Mouse (Mus musculus): ENCODE data around the gene Hpca.
A peak's percentile ranks its signal among the peaks of the same experiment; 100 is the strongest.

Gene Hpca

GRCm38 (mm10) chr4:129130149-129130548 lies 8.3 kb upstream of the Hpca start:
- TF ChIP-seq POU5F1 (IDR thresholded peaks at IDR 0.05; ENCODE audit: borderline replicate concordance, low read length), result no peak
- peak; percentile 93 for TF ChIP-seq CTCF (conservative IDR thresholded peaks at IDR 0.05; ENCODE audit: low read length)
- H3K4me1 ChIP-seq (replicated peaks; ENCODE audit: low read depth, low read length), result peaks cover 62% of the 10 kb centered on the region
- no peaks in the 10 kb centered on the region for H3K36me3 ChIP-seq (ENCODE audit: insufficient read depth, low read length)
- peaks cover 15% of the 10 kb centered on the region for H3K27me3 ChIP-seq (ENCODE audit: insufficient read depth, low read length)
- H3K4me3 ChIP-seq (replicated peaks; ENCODE audit: low read length), result peak overlapping the region; percentile 68
- no peaks in the 10 kb centered on the region for H3K9me3 ChIP-seq (ENCODE audit: low read length)

GRCm38 (mm10) chr4:129129387-129129786 lies 7.6 kb upstream of the Hpca start:
- no peaks in the 10 kb centered on the region for H3K9me3 ChIP-seq (ENCODE audit: low read length)
- no peaks in the 10 kb centered on the region for H3K36me3 ChIP-seq (ENCODE audit: insufficient read depth, low read length)
- peaks cover 62% of the 10 kb centered on the region for H3K4me1 ChIP-seq (replicated peaks; ENCODE audit: low read depth, low read length)
- no peak overlapping the region for H3K4me3 ChIP-seq (replicated peaks; ENCODE audit: low read length)
- TF ChIP-seq CTCF (conservative IDR thresholded peaks at IDR 0.05; ENCODE audit: low read length), result no peak
- TF ChIP-seq NANOG (IDR thresholded peaks at IDR 0.05; ENCODE audit: borderline replicate concordance, low read length), result no peak
- TF ChIP-seq POU5F1 (IDR thresholded peaks at IDR 0.05; ENCODE audit: borderline replicate concordance, low read length), result no peak
- H3K27me3 ChIP-seq (ENCODE audit: insufficient read depth, low read length), result peaks cover 22% of the 10 kb centered on the region

- H3K4me3 ChIP-seq (replicated peaks; ENCODE audit: low read length), result no peak overlapping the region
- no peaks in the 10 kb centered on the region for H3K9me3 ChIP-seq (ENCODE audit: low read length)
- peaks cover 23% of the 10 kb centered on the region for H3K27me3 ChIP-seq (ENCODE audit: insufficient read depth, low read length)
- H3K4me1 ChIP-seq (replicated peaks; ENCODE audit: low read depth, low read length), result peaks cover 61% of the 10 kb centered on the region
- no peak for TF ChIP-seq NANOG (IDR thresholded peaks at IDR 0.05; ENCODE audit: borderline replicate concordance, low read length)
- TF ChIP-seq POU5F1 (IDR thresholded peaks at IDR 0.05; ENCODE audit: borderline replicate concordance, low read length), result no peak
- TF ChIP-seq CTCF (conservative IDR thresholded peaks at IDR 0.05; ENCODE audit: low read length), result no peak
- H3K36me3 ChIP-seq (ENCODE audit: insufficient read depth, low read length), result no peaks in the 10 kb centered on the region
Measured at GRCm38 (mm10) chr4:129128582-129129338, 6.9 kb upstream of the Hpca start.

GRCm38 (mm10) chr4:129125736-129126451 lies 4.1 kb upstream of the Hpca start:
- peaks cover 41% of the 10 kb centered on the region for H3K27me3 ChIP-seq (ENCODE audit: insufficient read depth, low read length)
- H3K36me3 ChIP-seq (ENCODE audit: insufficient read depth, low read length), result no peaks in the 10 kb centered on the region
- H3K9me3 ChIP-seq (ENCODE audit: low read length), result no peaks in the 10 kb centered on the region
- peaks cover 69% of the 10 kb centered on the region for H3K4me1 ChIP-seq (replicated peaks; ENCODE audit: low read depth, low read length)
- TF ChIP-seq CTCF (conservative IDR thresholded peaks at IDR 0.05; ENCODE audit: low read length) (no peak), NANOG (IDR thresholded peaks at IDR 0.05; ENCODE audit: borderline replicate concordance, low read length) (no peak), POU5F1 (IDR thresholded peaks at IDR 0.05; ENCODE audit: borderline replicate concordance, low read length) (no peak)
- H3K4me3 ChIP-seq (replicated peaks; ENCODE audit: low read length), result peak overlapping the region; percentile 66

- Histone ChIP-seq H3K9me3 (ENCODE audit: low read length) (no peaks in the 10 kb centered on the region), H3K27me3 (ENCODE audit: insufficient read depth, low read length) (peaks cover 52% of the 10 kb centered on the region), H3K4me3 (replicated peaks; ENCODE audit: low read length) (peak overlapping the region; percentile 66), H3K36me3 (ENCODE audit: insufficient read depth, low read length) (no peaks in the 10 kb centered on the region), H3K4me1 (replicated peaks; ENCODE audit: low read depth, low read length) (peaks cover 69% of the 10 kb centered on the region)
- TF ChIP-seq NANOG (IDR thresholded peaks at IDR 0.05; ENCODE audit: borderline replicate concordance, low read length), result no peak
- no peak for TF ChIP-seq CTCF (conservative IDR thresholded peaks at IDR 0.05; ENCODE audit: low read length)
- no peak for TF ChIP-seq POU5F1 (IDR thresholded peaks at IDR 0.05; ENCODE audit: borderline replicate concordance, low read length)
Measured at GRCm38 (mm10) chr4:129124652-129125146, 2.9 kb upstream of the Hpca start.

GRCm38 (mm10) chr4:129122719-129123118 lies 883 bp upstream of the Hpca start:
- no peak for TF ChIP-seq NANOG (IDR thresholded peaks at IDR 0.05; ENCODE audit: borderline replicate concordance, low read length)
- no peak for TF ChIP-seq POU5F1 (IDR thresholded peaks at IDR 0.05; ENCODE audit: borderline replicate concordance, low read length)
- no peak for TF ChIP-seq CTCF (conservative IDR thresholded peaks at IDR 0.05; ENCODE audit: low read length)
- Histone ChIP-seq H3K4me1 (replicated peaks; ENCODE audit: low read depth, low read length) (peaks cover 59% of the 10 kb centered on the region), H3K27me3 (ENCODE audit: insufficient read depth, low read length) (peaks cover 70% of the 10 kb centered on the region), H3K36me3 (ENCODE audit: insufficient read depth, low read length) (no peaks in the 10 kb centered on the region), H3K4me3 (replicated peaks; ENCODE audit: low read length) (no peak overlapping the region), H3K9me3 (ENCODE audit: low read length) (no peaks in the 10 kb centered on the region)

GRCm38 (mm10) chr4:129122107-129122506 lies 271 bp upstream of the Hpca start:
- TF ChIP-seq NANOG (IDR thresholded peaks at IDR 0.05; ENCODE audit: borderline replicate concordance, low read length), result no peak
- no peak for TF ChIP-seq CTCF (conservative IDR thresholded peaks at IDR 0.05; ENCODE audit: low read length)
- no peak for TF ChIP-seq POU5F1 (IDR thresholded peaks at IDR 0.05; ENCODE audit: borderline replicate concordance, low read length)
- no peaks in the 10 kb centered on the region for H3K36me3 ChIP-seq (ENCODE audit: insufficient read depth, low read length)

More at GRCm38 (mm10) chr4:129122107-129122506, 271 bp upstream of the Hpca start:
- Histone ChIP-seq H3K9me3 (ENCODE audit: low read length) (no peaks in the 10 kb centered on the region), H3K4me3 (replicated peaks; ENCODE audit: low read length) (no peak overlapping the region), H3K27me3 (ENCODE audit: insufficient read depth, low read length) (peaks cover 76% of the 10 kb centered on the region), H3K4me1 (replicated peaks; ENCODE audit: low read depth, low read length) (peaks cover 59% of the 10 kb centered on the region)

Data from E14TG2a.4 (cell line).